Mouse (Mus musculus) gastrocnemius, postnatal 10 days (tissue): ENCODE data around the gene Mreg. TPM values are rescaled to one million over a fixed set of nuclear protein-coding genes. Genes with fewer than 3 reads are reported as not detected.

Source experiments
- DNase-seq: peaks from one replicate; pipeline ENCODE4 v3.0.0; 2021; ENCODE audit warnings: mixed read lengths
- total RNA-seq, 2 experiments: library from RNA; stranded (reverse); gene quantifications; 2 replicates each; pipeline ENCODE4 v1.2.3; 2021

Gene Mreg
- total RNA-seq, 2 experiments from 2014 or later, result 31.3 to 31.8 TPM

DNA sequence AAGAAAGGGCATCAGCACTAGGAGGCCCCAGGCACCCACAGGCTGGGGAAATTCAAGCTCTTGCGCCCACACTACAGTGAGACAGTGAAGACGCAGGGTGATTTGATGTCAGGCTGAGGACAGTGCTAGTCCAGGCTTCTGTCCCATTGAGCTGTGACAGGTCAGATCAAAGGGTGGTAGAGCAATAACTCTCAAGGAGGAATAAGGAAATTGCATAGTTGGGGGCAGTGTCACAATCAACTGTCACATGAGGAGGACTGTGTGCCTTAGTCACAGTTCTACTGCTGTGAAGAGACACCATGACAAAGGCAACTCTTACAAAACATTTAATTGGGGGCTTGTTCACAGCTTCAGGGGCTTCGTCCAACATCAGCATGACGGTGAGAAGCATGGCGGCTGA, 16.0 kb downstream of the Mreg start:
- DNase-seq, result no peak

GRCm38 (mm10) chr1:72191449-72191848, 20.7 kb downstream of the Mreg start:
- no peak for DNase-seq

DNA sequence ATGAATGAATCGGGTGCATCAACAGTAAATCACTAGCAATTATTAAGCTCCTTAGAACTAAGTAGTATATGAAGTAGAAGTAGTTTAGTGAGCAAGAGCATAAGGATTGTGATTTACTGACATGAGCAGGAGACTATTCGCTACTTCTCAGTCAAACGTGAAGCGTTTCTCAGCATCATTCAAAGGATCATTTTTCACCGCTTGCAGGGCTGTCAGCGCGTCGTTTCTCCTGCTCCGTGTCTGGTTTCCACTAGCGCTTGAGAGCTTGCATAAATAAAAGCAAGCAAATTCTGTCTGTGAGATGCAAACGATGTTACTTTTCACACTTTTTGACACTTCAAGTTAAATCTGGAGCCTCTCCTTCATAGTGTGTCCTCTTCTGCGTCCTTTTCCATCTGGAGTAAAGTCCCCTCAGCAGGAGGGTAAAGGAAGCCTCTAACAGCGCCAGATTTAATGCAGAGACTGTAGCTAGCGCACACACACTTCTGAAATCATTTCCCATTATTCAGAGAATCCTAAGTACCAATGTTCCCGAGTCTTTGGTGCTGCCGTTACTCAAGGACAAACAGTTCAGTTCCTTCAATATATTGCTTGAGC, 23.9 kb downstream of the Mreg start:
- no peak for DNase-seq

GRCm38 (mm10) chr1:72187486-72187885, 24.6 kb downstream of the Mreg start:
- DNase-seq, result peak; percentile 18

GRCm38 (mm10) chr1:72186151-72186550, 26.0 kb downstream of the Mreg start:
- DNase-seq, result no peak

GRCm38 (mm10) chr1:72183554-72183953, 28.6 kb downstream of the Mreg start:
- no peak for DNase-seq

- no peak for DNase-seq
These were observed 29.1 kb downstream of the Mreg start for GRCm38 (mm10) chr1:72182930-72183499.

GRCm38 (mm10) chr1:72179947-72180346, 32.2 kb downstream of the Mreg start:
- no peak for DNase-seq

DNA sequence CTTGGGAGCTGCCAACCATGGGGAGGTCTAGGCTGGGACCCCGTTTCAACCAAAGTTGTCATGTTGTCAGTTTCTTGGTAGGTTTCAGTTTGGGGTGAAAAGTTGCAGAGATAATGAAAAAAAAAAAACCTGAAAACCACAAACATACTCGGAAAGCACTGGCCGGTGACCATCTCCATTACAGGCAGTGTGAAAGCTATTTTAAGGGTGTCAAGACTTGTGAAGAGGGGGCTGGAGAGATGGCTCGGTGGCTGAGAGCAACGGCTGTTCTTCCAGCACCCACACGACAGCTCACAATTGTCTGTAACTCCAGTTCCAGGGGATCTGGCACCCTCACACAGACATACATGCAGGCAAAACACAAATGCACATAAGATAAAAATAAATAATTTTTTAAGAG, 35.9 kb downstream of the Mreg start:
- no peak for DNase-seq

- DNase-seq, result no peak
These were observed 37.9 kb downstream of the Mreg start for GRCm38 (mm10) chr1:72174183-72174582.

DNA sequence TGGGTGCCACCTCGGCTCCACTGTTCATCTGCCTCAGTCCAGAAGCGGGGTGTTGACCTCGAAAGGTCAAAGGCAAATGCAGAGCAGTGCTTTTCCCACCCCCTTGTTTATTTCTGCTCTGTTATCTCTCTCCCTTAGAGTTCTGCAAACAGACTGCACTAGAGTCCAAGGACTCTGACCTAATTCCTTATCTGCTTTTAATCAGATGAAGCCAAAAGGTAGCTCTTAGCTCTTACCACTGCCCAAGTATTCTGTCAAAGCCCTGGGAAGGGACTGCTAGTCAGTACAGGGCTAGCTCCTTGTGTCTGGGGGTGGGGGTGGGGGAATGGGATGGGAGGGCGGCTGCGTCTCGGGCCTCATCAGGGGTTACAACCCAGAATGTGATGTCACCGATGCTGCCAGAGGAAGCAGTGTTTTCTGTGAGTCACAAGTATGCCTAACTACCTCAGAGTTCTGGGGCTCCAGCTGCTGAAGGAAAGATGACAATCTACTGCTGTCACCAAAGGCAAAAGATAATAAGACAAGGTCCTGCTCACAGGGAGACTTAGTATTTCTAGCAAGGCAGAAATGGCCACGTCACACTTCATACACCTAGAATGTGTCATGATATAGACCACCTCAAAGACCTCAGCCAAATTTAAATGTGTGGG, 38.6 kb downstream of the Mreg start:
- no peak for DNase-seq

GRCm38 (mm10) chr1:72172788-72173187, 39.3 kb downstream of the Mreg start:
- DNase-seq, result no peak

- DNase-seq, result no peak
These were observed 40.9 kb downstream of the Mreg start for GRCm38 (mm10) chr1:72171001-72171860.

DNA sequence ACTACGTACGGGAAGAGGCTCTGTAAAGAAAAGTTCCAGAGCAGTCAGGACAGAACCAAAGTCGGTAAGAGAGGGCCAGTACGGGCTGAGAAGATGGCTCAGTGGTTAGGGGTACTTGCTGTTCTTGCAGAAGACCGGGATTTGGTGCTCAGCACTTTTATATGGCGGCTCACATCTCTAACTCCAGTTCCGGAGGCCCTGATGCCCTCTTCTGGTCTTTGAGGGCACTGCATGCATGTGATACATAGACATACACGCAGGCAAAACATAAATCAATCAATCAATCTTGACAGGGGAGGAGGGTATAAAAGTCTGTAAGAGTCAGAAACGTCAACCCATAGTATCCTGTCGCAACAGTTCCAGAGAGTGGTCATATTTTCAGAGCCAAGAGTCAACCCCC, 45.1 kb downstream of the Mreg start:
- no peak for DNase-seq

GRCm38 (mm10) chr1:72166468-72166814, 45.7 kb downstream of the Mreg start:
- no peak for DNase-seq

- peak; percentile 20 for DNase-seq
These were observed 46.2 kb downstream of the Mreg start for GRCm38 (mm10) chr1:72165723-72166467.

DNA sequence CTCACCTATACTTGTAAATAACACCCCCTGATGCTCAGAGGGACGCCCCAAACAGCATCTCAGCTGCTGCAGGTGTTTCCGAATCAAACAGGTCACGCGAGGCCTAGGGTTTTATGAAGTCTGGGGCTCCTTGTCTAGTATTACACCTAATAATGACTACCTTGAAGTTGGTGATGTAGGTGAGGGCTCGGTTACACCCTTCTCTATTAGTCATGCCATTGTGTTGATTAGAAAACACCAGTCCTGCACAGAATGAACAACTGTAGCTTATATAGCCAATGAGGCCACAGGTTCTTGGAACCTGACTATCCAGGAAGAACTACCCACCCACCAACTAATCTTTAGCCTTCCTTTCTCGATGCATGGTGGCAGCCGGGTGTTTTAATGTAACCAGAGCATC, 51.8 kb downstream of the Mreg start:
- DNase-seq, result no peak

DNA sequence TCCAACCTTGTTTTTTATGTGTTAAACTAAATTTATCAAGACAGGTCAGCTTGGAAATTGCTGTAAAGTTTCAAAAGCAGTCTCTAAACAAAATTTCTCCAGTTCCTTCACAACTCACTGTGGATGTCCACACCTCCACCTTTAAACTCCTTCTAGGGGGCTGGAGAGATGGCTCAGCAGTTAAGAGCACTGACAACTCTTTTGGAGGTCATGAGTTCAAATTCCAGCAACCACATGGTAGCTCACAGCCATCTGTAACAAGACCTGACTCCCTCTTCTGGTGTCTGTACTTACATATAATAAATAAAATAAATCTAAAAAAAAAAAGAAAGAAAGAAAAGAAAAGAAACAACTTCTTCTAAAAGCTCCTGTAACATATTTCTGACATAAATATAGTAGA, 67.1 kb downstream of the Mreg start:
- no peak for DNase-seq

DNA sequence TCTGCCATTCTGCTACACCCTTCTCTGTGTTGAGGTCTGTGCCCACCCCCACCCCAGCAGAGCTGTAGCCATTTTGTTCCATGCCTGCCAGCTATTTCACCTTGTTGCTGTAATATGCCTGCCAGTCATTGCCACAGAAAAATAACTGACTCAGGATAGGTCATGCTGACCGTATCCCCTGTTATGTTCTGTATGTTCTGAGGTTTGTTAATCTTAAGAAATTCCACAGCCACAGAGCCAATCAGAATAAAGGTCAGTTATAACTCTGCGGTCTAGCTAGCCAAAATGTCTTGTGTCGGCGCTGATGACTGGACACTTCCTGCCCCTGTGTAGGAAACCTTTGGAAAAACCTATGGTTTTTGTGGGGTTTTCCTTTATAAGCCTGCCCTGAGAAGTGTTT, 67.7 kb downstream of the Mreg start:
- no peak for DNase-seq

- peak; percentile 48 for DNase-seq
These were observed 70.1 kb downstream of the Mreg start for GRCm38 (mm10) chr1:72141893-72142480.

GRCm38 (mm10) chr1:72136101-72136500, 76.0 kb downstream of the Mreg start:
- no peak for DNase-seq

GRCm38 (mm10) chr1:72134534-72134933, 77.6 kb downstream of the Mreg start:
- no peak for DNase-seq
